Mouse (Mus musculus) liver, postnatal 0 days (tissue): ENCODE measurements at regions not wholly inside any gene's neighbourhood (a gene's known extent, or its start where the extent isn't known, plus 50 kb on each side); places are given as distances from the start of the nearest gene placed in this dataset.
A peak's percentile ranks its signal among the peaks of the same experiment; 100 is the strongest.

Source experiments
- ATAC-seq: fragments of 200-750 bp; cut with Nextera tagmentation; 2 replicates; pipeline ENCODE4 v1.8.0; 2017; ENCODE audit warnings: mild to moderate bottlenecking, moderate library complexity
- DNase-seq: peaks from one replicate; pipeline ENCODE4 v3.0.0-alpha.2; 2016
- H3K27ac ChIP-seq: fragments of 300-500 bp; sonication (generic); 2 replicates; pipeline ENCODE4 v1.5.1; 2014; ENCODE audit warnings: antibody characterized with exemption, moderate library complexity, mild to moderate bottlenecking, low read depth
- H3K27me3 ChIP-seq: fragments of 300-500 bp; sonication (generic); 2 replicates; pipeline ENCODE4 v1.6.1; 2014; ENCODE audit warnings: low read length, control low read depth, mixed read lengths; ENCODE audit not compliant: insufficient read depth
- H3K36me3 ChIP-seq: fragments of 300-500 bp; sonication (generic); replicated peaks from 2 replicates; pipeline ENCODE4 v1.6.1; 2014; ENCODE audit warnings: mild to moderate bottlenecking, control low read depth, low read length, moderate library complexity, mixed read lengths; ENCODE audit not compliant: insufficient read depth
- H3K4me1 ChIP-seq: fragments of 300-500 bp; sonication (generic); 2 replicates; pipeline ENCODE4 v1.6.1; 2014; ENCODE audit warnings: antibody characterized with exemption, mild to moderate bottlenecking, control low read depth; ENCODE audit not compliant: insufficient read depth
- H3K4me2 ChIP-seq: fragments of 300-500 bp; sonication (generic); 2 replicates; pipeline ENCODE4 v1.6.1; 2014; ENCODE audit warnings: low read depth, mild to moderate bottlenecking, low read length, moderate library complexity, mixed read lengths
- H3K4me3 ChIP-seq: fragments of 300-500 bp; sonication (generic); 2 replicates; pipeline ENCODE4 v1.5.1; 2014; ENCODE audit warnings: low read depth, low read length
- H3K9ac ChIP-seq: fragments of 300-500 bp; sonication (generic); replicated peaks from 2 replicates; pipeline ENCODE4 v1.6.1; 2014; ENCODE audit warnings: mild to moderate bottlenecking, moderate library complexity
- H3K9me3 ChIP-seq: fragments of 300-500 bp; sonication (generic); 2 replicates; pipeline ENCODE4 v1.6.1; 2016; ENCODE audit warnings: mild to moderate bottlenecking, control low read depth, low read length, mixed read lengths
- CTCF ChIP-seq: sonication (generic); IDR thresholded peaks from 2 replicates; pipeline ENCODE4 v1.5.1; 2016; ENCODE audit warnings: antibody characterized with exemption, low read depth
- EP300 ChIP-seq: IDR thresholded peaks from 2 replicates; pipeline ENCODE4 v1.6.1; 2016; ENCODE audit warnings: antibody characterized with exemption, low read depth, mild to moderate bottlenecking
- WGBS: fragments of 180-500 bp; shearing (Covaris S2); extraction: QIAGEN DNeasy Blood & Tissue Kit; methylation state at CpG from one replicate; pipeline ENCODE4 v1.1.7; 2014; ENCODE audit not compliant: insufficient replicate concordance; 5-methylcytosine and 5-hydroxymethylcytosine counted together

DNA sequence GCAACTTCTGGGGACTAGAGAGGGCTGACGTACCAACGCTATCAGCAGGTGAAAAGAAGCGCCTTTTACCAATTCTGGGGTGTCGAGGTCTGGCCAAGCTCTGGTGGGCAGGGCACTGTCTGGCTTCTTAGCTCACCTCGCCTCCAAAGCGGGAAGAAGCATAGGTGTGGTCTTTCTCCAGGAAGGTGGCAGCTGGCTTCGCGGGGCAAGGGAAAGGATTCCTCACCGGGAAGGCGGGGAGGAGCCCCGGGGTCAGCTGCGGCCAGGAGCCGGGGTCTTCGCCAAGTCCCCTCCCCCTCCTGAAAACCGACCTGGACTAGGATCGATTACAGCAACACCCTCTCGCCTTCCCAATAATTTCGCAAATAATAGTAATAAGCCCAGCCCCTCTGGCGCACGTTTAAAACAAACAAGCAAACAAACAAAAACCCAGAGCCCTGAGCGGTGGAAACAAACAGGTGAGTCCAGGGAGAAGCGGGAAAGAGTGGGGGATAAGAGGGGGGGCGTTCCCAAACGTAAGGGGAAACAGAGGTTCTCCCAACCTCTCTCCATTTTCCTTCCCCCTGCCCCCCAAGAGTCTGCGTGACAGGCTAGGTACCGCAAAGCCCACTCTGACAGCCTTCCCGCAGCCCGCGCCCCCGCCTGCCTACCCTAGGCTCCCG is 63.5 kb upstream of the Ak4 start:
- peak; percentile 31 for ATAC-seq
- Histone ChIP-seq H3K36me3 (peaks cover 3% of the 10 kb centered on the region; the same call in 1 of the 2 replicates), H3K4me2 (peak overlapping the region; percentile 97), H3K27ac (peak overlapping the region; percentile 99), H3K9me3 (no peaks in the 10 kb centered on the region), H3K9ac (peak overlapping the region; percentile 94), H3K27me3 (no peaks in the 10 kb centered on the region), H3K4me3 (peak overlapping the region; percentile 94), H3K4me1 (peaks cover 27% of the 10 kb centered on the region)
- WGBS = 2% methylated on average over 28 of the region's 31 CpGs
- peak; percentile 64 for DNase-seq
- TF ChIP-seq CTCF (no peak), EP300 (peak; percentile 37; the same call in 1 of the 2 replicates)

DNA sequence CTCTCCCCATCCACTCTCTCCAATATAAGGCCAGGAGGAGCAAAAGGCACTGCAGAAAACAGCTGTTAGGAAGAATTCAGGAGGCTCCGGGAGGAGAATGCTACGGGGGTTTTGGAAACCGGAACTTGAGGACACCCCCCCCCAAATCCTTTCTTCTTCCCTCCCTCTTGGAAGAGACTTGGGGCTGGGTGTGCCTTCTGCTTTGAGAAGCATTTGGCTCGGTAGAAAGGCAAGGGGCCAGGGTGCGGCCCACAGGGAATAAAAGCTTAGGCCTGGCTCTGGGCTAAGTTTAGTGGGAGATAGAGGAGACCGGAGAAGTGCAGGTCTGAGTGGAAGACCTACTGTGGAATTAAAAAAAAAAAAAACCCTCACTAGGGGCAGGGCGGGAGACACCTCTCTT is 64.1 kb upstream of the Ak4 start:
- TF ChIP-seq EP300 (no peak), CTCF (no peak)
- peaks cover 27% of the 10 kb centered on the region for H3K4me1 ChIP-seq
- peak overlapping the region; percentile 99 for H3K27ac ChIP-seq
- peak overlapping the region; percentile 97 for H3K4me2 ChIP-seq
- H3K4me3 ChIP-seq = peak overlapping the region; percentile 94
- H3K9me3 ChIP-seq = no peaks in the 10 kb centered on the region
- WGBS = 35% methylated on average over 7 of the region's 7 CpGs
- H3K36me3 ChIP-seq = peaks cover 6% of the 10 kb centered on the region
- no peaks in the 10 kb centered on the region for H3K27me3 ChIP-seq
- DNase-seq (peak; percentile 18), ATAC-seq (no peak)
- peak overlapping the region; percentile 94 for H3K9ac ChIP-seq

DNA sequence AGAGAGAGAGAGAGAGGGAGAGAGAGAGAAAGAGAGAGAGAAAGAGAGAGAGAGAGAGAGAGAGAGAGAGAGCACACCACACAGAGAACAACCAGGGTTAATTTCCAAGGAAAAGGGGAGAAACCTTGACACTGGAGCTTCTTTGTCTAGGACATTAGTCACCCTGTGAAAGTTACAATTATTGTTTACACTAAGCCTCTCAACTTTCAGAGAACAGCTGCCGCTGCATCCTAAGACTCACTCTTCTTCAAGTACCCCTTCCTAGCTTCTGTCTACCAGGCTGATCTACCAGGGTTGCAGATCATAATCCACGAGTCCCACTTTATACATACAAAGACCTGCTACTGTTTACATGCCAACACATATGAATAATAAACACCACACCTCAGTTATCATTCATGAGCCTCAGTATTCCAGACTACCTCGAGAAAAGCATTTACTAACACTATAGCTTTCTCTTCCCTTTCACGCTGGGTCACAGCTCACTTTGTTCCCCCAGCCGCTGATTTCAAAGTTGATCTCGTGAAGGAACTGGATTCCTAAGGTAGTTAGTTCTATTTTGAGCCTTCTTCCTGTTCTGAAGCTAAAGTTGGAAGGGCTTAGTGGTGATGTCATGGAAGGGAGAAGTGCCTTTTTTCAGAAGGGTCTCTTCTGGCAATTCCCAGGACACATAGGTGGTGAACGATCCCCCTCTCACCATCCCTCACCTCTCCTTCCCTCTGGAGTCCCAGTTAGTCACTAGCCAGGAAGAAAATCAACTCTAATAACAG is 64.8 kb upstream of the Ak4 start:
- TF ChIP-seq EP300 (no peak), CTCF (no peak)
- H3K9ac ChIP-seq = peak overlapping the region; percentile 94
- H3K36me3 ChIP-seq = peaks cover 6% of the 10 kb centered on the region
- no peaks in the 10 kb centered on the region for H3K27me3 ChIP-seq
- peak overlapping the region; percentile 94 for H3K4me3 ChIP-seq
- 31% methylated on average over 7 of the region's 7 CpGs for WGBS
- no peaks in the 10 kb centered on the region for H3K9me3 ChIP-seq
- peak overlapping the region; percentile 99; the same call in 1 of the 2 replicates for H3K27ac ChIP-seq
- ATAC-seq (no peak), DNase-seq (no peak)
- peaks cover 27% of the 10 kb centered on the region for H3K4me1 ChIP-seq
- H3K4me2 ChIP-seq = peak overlapping the region; percentile 97

DNA sequence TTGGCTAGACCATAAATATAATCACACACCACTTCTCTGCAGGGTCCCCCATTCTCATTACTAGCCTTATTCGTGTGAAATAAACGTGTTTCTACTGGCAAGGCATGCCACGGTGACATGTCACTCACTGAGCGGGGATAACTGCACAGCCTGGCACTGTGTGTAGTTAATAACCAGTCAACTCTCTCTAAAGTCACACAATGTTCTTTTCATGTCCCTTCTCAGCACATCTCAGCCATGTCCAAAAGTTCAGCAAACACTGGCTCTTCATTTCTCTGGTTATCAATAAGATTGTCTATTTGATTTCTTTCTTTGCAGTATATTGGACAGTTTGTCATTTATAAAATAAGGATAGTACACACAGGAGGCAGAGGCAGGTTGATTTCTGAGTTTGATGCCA is 66.9 kb upstream of the Ak4 start:
- no peak for ATAC-seq
- H3K27ac ChIP-seq = no peak overlapping the region

DNA sequence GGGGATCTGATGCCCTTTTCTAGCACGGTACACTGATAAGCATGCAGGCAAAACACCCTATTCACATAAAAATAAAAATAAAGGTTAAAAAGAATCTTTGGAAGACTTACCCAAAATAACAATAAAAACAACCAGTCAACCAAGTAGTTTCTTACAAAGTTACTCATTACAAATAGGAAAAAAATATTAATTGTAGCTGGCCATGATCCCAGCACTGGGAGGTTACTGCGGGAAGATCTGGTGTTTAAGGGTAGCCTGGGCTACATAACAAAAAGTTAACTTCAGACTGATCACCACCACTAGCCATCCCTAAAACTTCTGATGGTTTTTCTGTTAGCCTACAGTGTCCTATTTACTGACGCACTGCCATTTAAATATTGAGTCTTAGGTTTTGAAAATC is 67.4 kb upstream of the Ak4 start:
- no peaks in the 10 kb centered on the region for H3K27me3 ChIP-seq
- no peak overlapping the region for H3K4me3 ChIP-seq
- H3K27ac ChIP-seq = no peak overlapping the region
- H3K4me1 ChIP-seq = peaks cover 21% of the 10 kb centered on the region
- H3K9me3 ChIP-seq = no peaks in the 10 kb centered on the region
- no peak for DNase-seq
- H3K36me3 ChIP-seq = peaks cover 6% of the 10 kb centered on the region
- H3K4me2 ChIP-seq = no peak overlapping the region
- no peak overlapping the region for H3K9ac ChIP-seq
- 84% methylated on average over 3 of the region's 3 CpGs for WGBS
- no peak for TF ChIP-seq CTCF
- no peak for TF ChIP-seq EP300
- ATAC-seq = no peak

More for the DNA sequence above, 66.9 kb upstream of the Ak4 start:
- H3K4me2 ChIP-seq = no peak overlapping the region
- H3K27me3 ChIP-seq = no peaks in the 10 kb centered on the region
- no peak overlapping the region for H3K9ac ChIP-seq
- no peak for DNase-seq
- H3K36me3 ChIP-seq = peaks cover 6% of the 10 kb centered on the region
- H3K9me3 ChIP-seq = no peaks in the 10 kb centered on the region
- H3K4me1 ChIP-seq = peaks cover 21% of the 10 kb centered on the region
- H3K4me3 ChIP-seq = no peak overlapping the region
- TF ChIP-seq CTCF (no peak), EP300 (no peak)
- 75% methylated on average over 4 of the region's 4 CpGs for WGBS

DNA sequence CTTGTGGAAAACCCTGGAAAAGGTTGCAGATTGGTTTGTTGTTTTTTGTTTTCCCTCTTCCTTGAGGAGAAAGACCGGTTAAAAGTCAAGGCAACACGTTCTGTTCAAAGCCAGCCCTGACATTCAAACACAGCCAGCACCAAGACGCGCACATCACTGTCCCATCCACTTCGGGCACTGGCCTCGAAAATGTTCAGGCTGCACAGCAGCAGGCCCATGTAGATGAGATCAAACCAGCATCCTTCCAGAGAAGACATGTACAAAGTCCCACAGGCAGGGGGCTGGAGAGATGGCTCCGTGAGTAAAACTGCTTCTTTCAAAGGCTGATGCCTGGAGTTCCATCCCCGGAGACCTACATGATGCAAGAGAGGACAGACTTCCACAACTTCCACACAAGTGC is 68.4 kb upstream of the Ak4 start:
- H3K27ac ChIP-seq = no peak overlapping the region
- 89% methylated on average over 8 of the region's 8 CpGs for WGBS
- DNase-seq = no peak
- H3K4me1 ChIP-seq = peaks cover 21% of the 10 kb centered on the region
- H3K4me2 ChIP-seq = no peak overlapping the region
- peaks cover 15% of the 10 kb centered on the region for H3K36me3 ChIP-seq
- no peaks in the 10 kb centered on the region for H3K27me3 ChIP-seq
- no peak overlapping the region for H3K9ac ChIP-seq
- no peaks in the 10 kb centered on the region for H3K9me3 ChIP-seq
- no peak overlapping the region for H3K4me3 ChIP-seq
- TF ChIP-seq EP300 (no peak), CTCF (no peak)
- ATAC-seq = no peak
